Mouse (Mus musculus) limb, embryonic 10.5 days (tissue): ENCODE results near the gene Anxa3. TPM values are rescaled to one million over a fixed set of nuclear protein-coding genes. Genes with fewer than 3 reads are reported as not detected.
A peak's percentile ranks its signal among the peaks of the same experiment; 100 is the strongest.

Experiments used
- DNase-seq: peaks from one replicate; pipeline ENCODE4 v3.0.0-alpha.2; 2017; ENCODE audit warnings: low spot score
- H3K27ac ChIP-seq: fragments of 300-500 bp; sonication (generic); 2 replicates; pipeline ENCODE4 v1.5.1; 2016; ENCODE audit warnings: mild to moderate bottlenecking
- H3K27me3 ChIP-seq: fragments of 300-500 bp; sonication (generic); 2 replicates; pipeline ENCODE4 v1.6.1; 2016; ENCODE audit warnings: low read depth, mild to moderate bottlenecking; ENCODE audit not compliant: poor library complexity, severe bottlenecking
- H3K36me3 ChIP-seq: fragments of 300-500 bp; sonication (generic); 2 replicates; pipeline ENCODE4 v1.6.1; 2016; ENCODE audit warnings: mild to moderate bottlenecking, moderate library complexity
- H3K4me1 ChIP-seq: fragments of 300-500 bp; sonication (generic); 2 replicates; pipeline ENCODE4 v1.6.1; 2016
- H3K4me3 ChIP-seq: fragments of 300-500 bp; sonication (generic); 2 replicates; pipeline ENCODE4 v1.5.1; 2016; ENCODE audit warnings: mild to moderate bottlenecking, moderate library complexity
- H3K9me3 ChIP-seq: fragments of 300-500 bp; sonication (generic); replicated peaks from 2 replicates; pipeline ENCODE4 v1.6.1; 2016; ENCODE audit warnings: mild to moderate bottlenecking
- WGBS: fragments of 180-500 bp; shearing (Covaris S2); methylation state at CpG from one replicate; pipeline ENCODE4 v1.1.7; 2016; 5-methylcytosine and 5-hydroxymethylcytosine counted together
- polyA plus RNA-seq: library from polyadenylated mRNA; unstranded; fragments of >200 nt; fragmentation: Nextera tagmentation; extraction: Ambion mirVana; gene quantifications from 2 replicates; pipeline ENCODE4 v1.2.1, GENCODE M21; 2016

Gene Anxa3
- polyA plus RNA-seq, 1 experiment from 2014 or later = 21.6 TPM

DNA sequence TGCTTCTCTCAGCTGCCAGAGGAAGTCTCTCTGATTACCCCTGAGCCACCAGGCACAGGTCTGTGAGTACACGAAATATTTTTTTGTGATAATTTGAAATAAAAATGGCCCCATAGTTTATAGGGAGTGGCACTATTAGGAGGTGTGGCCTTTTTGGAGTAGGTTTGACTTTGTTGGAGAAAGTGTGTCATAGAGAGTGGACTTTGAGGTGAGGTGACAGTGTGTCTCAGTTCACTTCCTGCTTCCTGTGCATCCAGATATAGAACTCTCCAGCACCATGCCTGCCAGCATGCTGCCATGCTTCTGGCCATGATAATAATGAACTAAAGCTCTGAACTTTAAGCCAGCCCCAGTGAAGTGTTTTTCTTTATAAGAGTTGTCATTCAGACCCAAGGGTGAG, 66.8 kb downstream of the Anxa3 start:
- Histone ChIP-seq H3K27ac (no peak overlapping the region), H3K27me3 (no peaks in the 10 kb centered on the region), H3K4me3 (no peak overlapping the region), H3K9me3 (no peaks in the 10 kb centered on the region), H3K36me3 (no peaks in the 10 kb centered on the region), H3K4me1 (no peaks in the 10 kb centered on the region)
- WGBS = 86% methylated on average over 1 of the region's 1 CpGs
- no peak for DNase-seq

DNA sequence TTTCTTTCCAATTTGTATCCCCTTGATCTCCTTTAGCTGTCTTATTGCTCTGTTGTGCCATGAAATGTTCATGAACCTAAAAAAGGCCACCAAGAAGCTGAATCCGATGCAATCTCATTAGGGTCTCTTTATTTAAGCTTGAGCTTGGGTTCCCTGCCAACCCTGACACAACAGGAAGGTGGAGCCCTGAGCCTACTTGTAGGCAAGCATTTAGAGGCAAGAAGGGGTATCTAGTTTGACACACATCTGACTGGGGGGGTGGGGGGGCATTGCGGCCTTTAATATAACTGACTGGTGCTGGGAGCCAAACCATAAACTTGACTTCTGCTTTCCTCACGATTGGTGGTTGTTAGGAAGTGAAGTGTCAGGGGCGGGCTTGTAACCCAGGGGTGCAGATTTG, 74.0 kb downstream of the Anxa3 start:
- Histone ChIP-seq H3K9me3 (no peaks in the 10 kb centered on the region), H3K4me1 (peaks cover 10% of the 10 kb centered on the region), H3K36me3 (no peaks in the 10 kb centered on the region), H3K4me3 (no peak overlapping the region), H3K27ac (no peak overlapping the region), H3K27me3 (no peaks in the 10 kb centered on the region)
- DNase-seq = no peak
- 87% methylated on average over 4 of the region's 4 CpGs for WGBS

DNA sequence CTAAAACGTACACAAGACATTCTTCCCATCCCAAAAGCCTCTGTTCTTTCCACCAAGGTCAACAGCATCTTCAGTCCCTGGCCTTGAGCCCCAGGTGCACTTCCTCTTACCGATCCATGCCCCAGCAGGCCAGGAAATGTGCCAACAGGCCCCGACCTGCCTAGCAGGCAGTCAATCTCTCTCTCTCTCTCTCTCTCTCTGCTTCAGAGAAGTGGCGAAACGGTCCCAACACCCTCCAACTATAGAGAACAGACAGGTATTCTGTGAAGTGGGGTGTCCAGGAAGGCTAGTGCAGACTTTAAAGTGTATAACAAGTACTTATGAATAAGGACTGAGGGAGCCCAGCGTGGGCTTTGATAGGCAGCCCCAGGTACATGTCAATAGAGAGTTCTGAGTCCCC, 75.8 kb downstream of the Anxa3 start:
- WGBS = 75% methylated on average over 6 of the region's 6 CpGs

DNA sequence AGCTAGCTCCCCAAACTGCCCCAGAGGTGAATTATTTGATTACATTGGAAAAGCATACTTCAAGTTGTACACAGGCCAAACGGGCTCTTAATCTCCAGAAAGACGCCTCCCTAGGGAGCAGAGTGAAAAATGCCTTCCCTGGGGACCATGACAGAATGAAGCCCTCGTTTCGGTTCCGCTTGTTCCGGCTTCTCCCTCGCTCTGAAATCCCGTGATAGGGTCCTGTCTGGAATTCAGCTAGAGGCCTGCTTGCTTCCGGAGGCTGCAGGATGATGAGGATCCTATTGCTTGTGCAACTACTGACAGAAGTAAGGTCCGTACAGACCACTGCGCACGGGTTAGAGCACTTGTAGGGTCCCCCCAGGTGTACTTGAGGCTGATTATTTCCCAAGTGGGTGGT, 77.9 kb downstream of the Anxa3 start:
- H3K27ac ChIP-seq = no peak overlapping the region
- peaks cover 10% of the 10 kb centered on the region for H3K4me1 ChIP-seq
- H3K9me3 ChIP-seq = no peaks in the 10 kb centered on the region
- DNase-seq = no peak
- WGBS = 87% methylated on average over 12 of the region's 12 CpGs
- no peaks in the 10 kb centered on the region for H3K27me3 ChIP-seq
- no peaks in the 10 kb centered on the region for H3K36me3 ChIP-seq
- no peak overlapping the region for H3K4me3 ChIP-seq

More for the DNA sequence above, 75.8 kb downstream of the Anxa3 start:
- no peaks in the 10 kb centered on the region for H3K9me3 ChIP-seq
- H3K27ac ChIP-seq = no peak overlapping the region
- no peaks in the 10 kb centered on the region for H3K27me3 ChIP-seq
- H3K36me3 ChIP-seq = no peaks in the 10 kb centered on the region
- no peak for DNase-seq
- peaks cover 10% of the 10 kb centered on the region for H3K4me1 ChIP-seq
- no peak overlapping the region for H3K4me3 ChIP-seq

DNA sequence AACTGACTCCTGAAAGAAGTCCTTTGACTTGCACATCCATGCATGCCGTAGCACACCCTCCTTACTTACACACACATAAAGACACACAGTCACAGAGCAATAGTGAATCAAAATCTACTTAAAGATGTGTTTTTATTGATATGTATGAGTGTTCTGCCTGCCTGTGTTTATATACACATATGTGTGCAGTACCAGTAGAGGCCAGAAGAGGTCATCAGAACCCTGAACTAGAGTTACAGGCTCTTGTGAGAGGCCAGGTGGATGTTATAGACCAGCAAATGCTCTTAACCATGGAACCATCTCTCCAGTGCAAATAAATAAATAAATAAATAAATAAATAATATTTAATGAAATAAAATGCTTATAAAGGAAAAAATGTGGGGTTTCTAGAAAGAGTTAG, 85.0 kb downstream of the Anxa3 start:
- Histone ChIP-seq H3K27ac (no peak overlapping the region), H3K27me3 (no peaks in the 10 kb centered on the region), H3K4me3 (no peak overlapping the region), H3K36me3 (no peaks in the 10 kb centered on the region), H3K4me1 (0 out of 2 replicates have a peak, but pooled peaks cover 6% of the 10 kb centered on the region), H3K9me3 (no peaks in the 10 kb centered on the region)
- no peak for DNase-seq
- WGBS = 97% methylated on average over 1 of the region's 1 CpGs

DNA sequence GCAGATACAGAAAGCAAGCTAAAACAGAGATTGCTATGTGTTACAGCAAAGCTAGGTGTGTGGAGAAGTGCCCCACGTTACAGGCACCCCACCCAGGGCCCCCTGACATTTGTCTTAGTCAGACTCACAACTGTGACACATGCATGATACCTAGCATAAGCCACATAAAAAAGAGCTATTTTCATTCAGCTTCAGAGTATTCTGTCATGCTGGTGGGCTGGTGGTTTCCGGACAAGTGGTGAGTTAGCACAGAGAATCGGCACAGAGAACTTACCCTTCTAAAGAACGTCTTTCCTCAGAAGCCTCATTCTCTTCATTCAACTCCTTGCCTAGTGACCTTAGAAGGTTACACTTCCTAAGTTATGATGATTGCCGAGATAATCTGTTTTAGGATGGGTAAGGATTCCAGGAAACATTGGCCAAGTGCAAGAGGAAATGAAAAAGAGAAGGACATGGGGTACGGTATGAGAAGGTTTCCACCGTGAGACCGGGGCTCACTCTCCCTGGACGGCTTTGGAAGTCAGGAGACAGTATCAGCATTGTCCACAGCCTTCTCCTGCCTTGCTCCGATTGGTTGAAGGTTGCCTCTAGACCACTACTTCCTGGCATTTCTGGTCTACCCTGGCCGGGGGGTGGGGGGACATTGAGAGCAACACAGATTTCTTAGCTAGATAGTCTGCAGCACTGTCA, 85.9 kb downstream of the Anxa3 start:
- WGBS = 93% methylated on average over 11 of the region's 11 CpGs

DNA sequence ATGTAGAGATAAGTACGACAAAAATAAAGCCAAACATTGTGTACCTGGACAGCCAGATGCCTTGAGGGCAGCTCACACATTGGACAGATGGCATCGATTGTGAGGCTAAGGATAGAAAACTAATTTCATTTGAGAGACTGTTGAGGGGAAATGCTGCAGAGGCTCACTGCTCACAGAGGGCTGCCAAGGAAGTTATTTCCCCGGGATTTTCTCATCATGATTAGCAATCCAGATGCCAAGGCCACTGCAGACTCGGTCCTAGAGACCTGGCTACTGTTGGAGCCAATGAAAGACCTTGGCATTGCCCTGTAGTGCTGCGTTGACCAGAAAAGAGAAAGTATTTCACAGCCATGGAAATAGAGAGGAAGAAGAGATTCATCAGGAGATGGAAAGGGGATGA, 87.1 kb downstream of the Anxa3 start:
- no peaks in the 10 kb centered on the region for H3K36me3 ChIP-seq
- no peak overlapping the region for H3K27ac ChIP-seq
- H3K4me3 ChIP-seq = no peak overlapping the region
- WGBS = 78% methylated on average over 5 of the region's 5 CpGs
- H3K9me3 ChIP-seq = no peaks in the 10 kb centered on the region
- no peaks in the 10 kb centered on the region for H3K27me3 ChIP-seq
- DNase-seq = no peak
- H3K4me1 ChIP-seq = 0 out of 2 replicates have a peak, but pooled peaks cover 6% of the 10 kb centered on the region

More for the DNA sequence above, 85.9 kb downstream of the Anxa3 start:
- Histone ChIP-seq H3K36me3 (no peaks in the 10 kb centered on the region), H3K4me3 (no peak overlapping the region), H3K27me3 (no peaks in the 10 kb centered on the region), H3K4me1 (0 out of 2 replicates have a peak, but pooled peaks cover 6% of the 10 kb centered on the region), H3K9me3 (no peaks in the 10 kb centered on the region), H3K27ac (no peak overlapping the region)
- no peak for DNase-seq

DNA sequence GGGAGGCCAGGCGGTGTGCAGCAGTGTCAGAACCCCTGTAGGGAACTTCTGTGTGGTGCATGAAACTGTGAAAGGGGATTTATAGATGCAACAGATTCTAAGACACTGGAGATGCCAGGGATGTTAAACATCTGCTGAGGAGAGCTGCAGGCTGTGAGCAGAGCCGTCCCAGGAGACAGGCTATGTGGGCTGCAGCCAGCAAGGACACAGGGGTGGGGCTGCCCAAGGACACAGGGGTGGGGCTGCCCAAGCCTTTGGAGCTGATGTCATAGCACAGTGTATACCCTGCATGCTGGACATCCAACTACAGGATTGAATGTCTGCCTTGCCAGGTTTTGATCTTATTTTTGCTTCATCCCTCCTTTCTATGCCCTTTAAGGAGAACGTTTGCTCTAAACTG, 88.0 kb downstream of the Anxa3 start:
- Histone ChIP-seq H3K4me3 (no peak overlapping the region), H3K4me1 (0 out of 2 replicates have a peak, but pooled peaks cover 6% of the 10 kb centered on the region), H3K9me3 (no peaks in the 10 kb centered on the region), H3K27ac (no peak overlapping the region), H3K27me3 (no peaks in the 10 kb centered on the region), H3K36me3 (no peaks in the 10 kb centered on the region)
- no peak for DNase-seq
- WGBS = 69% methylated on average over 3 of the region's 3 CpGs

DNA sequence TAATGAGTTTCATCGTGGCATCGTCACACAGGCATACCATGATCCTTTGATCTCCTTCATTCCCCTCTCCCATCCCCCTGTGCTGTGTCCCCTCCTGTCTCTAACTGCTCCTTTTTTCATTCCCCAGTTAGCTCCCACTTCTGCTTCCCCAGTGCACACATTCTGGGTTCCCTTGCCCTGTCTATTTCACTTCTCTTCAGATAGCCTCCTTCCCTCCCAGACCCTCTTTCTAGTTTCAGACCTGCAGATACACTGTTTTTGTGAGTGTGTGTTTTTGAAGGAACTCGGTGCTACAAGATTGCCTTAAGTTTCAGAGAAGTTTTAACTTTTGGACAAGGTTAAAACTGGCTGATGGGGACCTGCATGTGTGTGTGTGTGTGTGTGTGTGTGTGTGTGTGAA, 88.5 kb downstream of the Anxa3 start:
- H3K27ac ChIP-seq = peak overlapping the region; percentile 2; the same call in 1 of the 2 replicates
- 0 out of 2 replicates have a peak, but pooled peaks cover 6% of the 10 kb centered on the region for H3K4me1 ChIP-seq
- WGBS = 54% methylated on average over 3 of the region's 3 CpGs
- no peaks in the 10 kb centered on the region for H3K27me3 ChIP-seq
- H3K9me3 ChIP-seq = no peaks in the 10 kb centered on the region
- no peak overlapping the region for H3K4me3 ChIP-seq
- H3K36me3 ChIP-seq = no peaks in the 10 kb centered on the region
- no peak for DNase-seq

DNA sequence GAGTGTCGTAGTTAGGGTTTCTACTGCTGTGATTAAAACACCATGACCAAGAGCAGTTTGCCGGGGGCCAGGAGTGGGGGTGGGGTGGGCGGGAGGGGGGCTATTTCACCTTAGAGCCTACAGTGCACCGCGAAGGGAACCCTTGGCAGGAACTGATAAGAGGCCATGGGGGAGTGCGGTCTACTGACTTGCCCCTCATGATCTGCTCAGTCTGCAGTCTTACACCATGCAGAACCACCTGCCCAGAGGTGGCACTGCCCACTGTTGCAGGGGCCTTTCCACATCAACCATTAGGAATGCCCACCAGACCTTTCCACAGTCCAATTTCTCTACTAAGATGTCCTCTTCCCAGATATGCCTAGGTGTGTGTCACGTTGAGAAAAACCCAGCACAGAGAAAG, 92.1 kb downstream of the Anxa3 start:
- no peaks in the 10 kb centered on the region for H3K9me3 ChIP-seq
- H3K4me1 ChIP-seq = 0 out of 2 replicates have a peak, but pooled peaks cover 6% of the 10 kb centered on the region
- H3K27me3 ChIP-seq = no peaks in the 10 kb centered on the region
- no peak overlapping the region for H3K27ac ChIP-seq
- no peak for DNase-seq
- H3K36me3 ChIP-seq = no peaks in the 10 kb centered on the region
- no peak overlapping the region for H3K4me3 ChIP-seq
- 86% methylated on average over 7 of the region's 7 CpGs for WGBS

DNA sequence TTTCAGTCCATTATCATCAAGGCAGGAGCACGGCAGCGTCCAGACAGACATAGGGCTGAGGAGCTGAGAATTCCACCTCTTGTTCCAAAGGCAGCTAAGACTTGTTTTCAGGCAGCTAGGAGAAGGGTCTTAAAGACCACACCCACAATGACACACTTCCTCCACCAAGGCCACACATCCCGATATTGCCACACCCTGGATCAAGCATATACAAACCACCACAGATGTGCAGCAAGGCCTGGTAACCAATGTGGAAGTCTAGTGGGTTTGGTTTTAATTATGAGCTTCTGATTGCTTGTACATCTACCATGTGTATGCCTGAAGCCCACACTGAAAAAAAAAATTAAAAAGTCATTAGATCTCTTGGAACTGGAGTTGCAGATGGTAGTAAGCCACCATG, 95.3 kb downstream of the Anxa3 start:
- Histone ChIP-seq H3K4me1 (no peaks in the 10 kb centered on the region), H3K4me3 (no peak overlapping the region), H3K27me3 (no peaks in the 10 kb centered on the region), H3K27ac (no peak overlapping the region), H3K36me3 (no peaks in the 10 kb centered on the region), H3K9me3 (no peaks in the 10 kb centered on the region)
- 96% methylated on average over 3 of the region's 3 CpGs for WGBS
- DNase-seq = no peak

DNA sequence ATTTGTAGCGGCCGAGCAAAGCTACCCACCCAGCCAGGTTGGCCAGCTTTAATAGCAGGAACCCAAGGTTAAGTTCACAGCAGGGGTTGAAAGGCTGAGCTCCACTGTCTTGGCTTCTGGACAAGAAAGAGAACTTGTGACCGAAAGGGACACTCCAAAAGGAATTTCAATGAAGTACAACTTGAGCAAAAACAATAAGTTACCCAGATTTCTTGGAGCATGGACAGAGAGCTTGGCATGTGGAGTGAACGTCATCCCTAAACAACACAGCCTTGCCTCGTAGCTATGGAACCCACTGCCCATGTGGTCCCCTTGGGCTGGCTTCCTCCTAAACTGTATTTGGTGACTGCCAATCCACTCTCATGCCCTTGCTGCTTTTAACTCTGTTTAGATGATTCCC, 97.2 kb downstream of the Anxa3 start:
- Histone ChIP-seq H3K9me3 (no peaks in the 10 kb centered on the region), H3K27ac (no peak overlapping the region), H3K4me1 (no peaks in the 10 kb centered on the region), H3K4me3 (no peak overlapping the region), H3K36me3 (no peaks in the 10 kb centered on the region), H3K27me3 (no peaks in the 10 kb centered on the region)
- 85% methylated on average over 5 of the region's 5 CpGs for WGBS
- no peak for DNase-seq
